Mouse (Mus musculus) liver, embryonic 14.5 days (tissue): Measurements from ENCODE around the gene Gm973. TPM values are rescaled to one million over a fixed set of nuclear protein-coding genes. Genes with fewer than 3 reads are reported as not detected.

Experiments
- ATAC-seq: fragments of 200-750 bp; cut with Nextera tagmentation; 2 replicates; pipeline ENCODE4 v1.8.0; 2017; ENCODE audit warnings: moderate number of reproducible peaks, mild to moderate bottlenecking, moderate library complexity; ENCODE audit not compliant: insufficient read depth
- DNase-seq, 3 experiments: peaks; one replicate each; pipeline ENCODE4 v3.0.0-alpha.2; 2012 to 2013; ENCODE audit warnings: low read depth in 3 of 3, low spot score in 3 of 3
- H3K27ac ChIP-seq: fragments of 300-500 bp; sonication (generic); 2 replicates; pipeline ENCODE4 v1.5.1; 2014; ENCODE audit warnings: moderate library complexity, mild to moderate bottlenecking, control low read depth, inconsistent platforms
- H3K27me3 ChIP-seq: fragments of 300-500 bp; sonication (generic); 2 replicates; pipeline ENCODE4 v1.6.1; 2014; ENCODE audit warnings: mild to moderate bottlenecking, low read length, moderate library complexity; ENCODE audit not compliant: control insufficient read depth, insufficient read depth
- H3K36me3 ChIP-seq: fragments of 300-500 bp; sonication (generic); replicated peaks from 2 replicates; pipeline ENCODE4 v1.6.1; 2014; ENCODE audit warnings: low read depth; ENCODE audit not compliant: control insufficient read depth, insufficient read depth
- H3K4me1 ChIP-seq, 2 experiments: fragments of 200-500 bp in 1 of 2; fragments of 300-500 bp in 1 of 2; sonication (generic) in 1 of 2; replicated peaks; 2 replicates each; pipeline ENCODE4 v1.6.1; 2012 to 2014; ENCODE audit warnings: antibody characterized with exemption in 1 of 2, inconsistent platforms in 1 of 2, low read length in 1 of 2; ENCODE audit not compliant: control insufficient read depth in 2 of 2, insufficient read depth in 2 of 2
- H3K4me2 ChIP-seq: fragments of 300-500 bp; sonication (generic); 2 replicates; pipeline ENCODE4 v1.6.1; 2014; ENCODE audit warnings: low read depth, mild to moderate bottlenecking, control low read depth, moderate library complexity
- H3K4me3 ChIP-seq, 2 experiments: fragments of 200-500 bp in 1 of 2; fragments of 300-500 bp in 1 of 2; sonication (generic) in 1 of 2; 2 replicates each; pipeline ENCODE4 v1.5.1; 2012 to 2014; ENCODE audit warnings: low read depth in 2 of 2, low read length in 2 of 2, mild to moderate bottlenecking in 2 of 2, control low read depth in 1 of 2, inconsistent platforms in 1 of 2, moderate library complexity in 1 of 2; ENCODE audit not compliant: insufficient read depth in 1 of 2
- H3K9ac ChIP-seq: fragments of 300-500 bp; sonication (generic); replicated peaks from 2 replicates; pipeline ENCODE4 v1.6.1; 2014; ENCODE audit warnings: mild to moderate bottlenecking, control low read depth, moderate library complexity
- H3K9me3 ChIP-seq: fragments of 300-500 bp; sonication (generic); 2 replicates; pipeline ENCODE4 v1.6.1; 2016; ENCODE audit warnings: low read length, mixed read lengths; ENCODE audit not compliant: control insufficient read depth
- CTCF ChIP-seq: IDR thresholded peaks from 2 replicates; pipeline ENCODE4 v1.5.1; 2016; ENCODE audit warnings: antibody characterized with exemption, low read depth, control low read depth
- EP300 ChIP-seq: IDR thresholded peaks from 2 replicates; pipeline ENCODE4 v1.6.1; 2016; ENCODE audit warnings: antibody characterized with exemption, low read depth
- WGBS: fragments of 180-500 bp; shearing (Covaris S2); extraction: QIAGEN DNeasy Blood & Tissue Kit; methylation state at CpG from one replicate; pipeline ENCODE4 v1.1.7; 2014; ENCODE audit not compliant: insufficient replicate concordance; 5-methylcytosine and 5-hydroxymethylcytosine counted together
- polyA plus RNA-seq, 2 experiments: library from polyadenylated mRNA; depleted of rRNA in 1 of 2; stranded (reverse) in 1 of 2; unstranded in 1 of 2; fragments of >200 nt; fragmentation: Nextera tagmentation in 1 of 2; extraction: Ambion mirVana in 1 of 2; gene quantifications; 2 replicates each; pipeline versions ENCODE4 v1.2.1 to v1.2.3; 2012 to 2014

The Gm973 gene
- polyA plus RNA-seq, 2 experiments = 0.03 TPM; not detected in 1

DNA sequence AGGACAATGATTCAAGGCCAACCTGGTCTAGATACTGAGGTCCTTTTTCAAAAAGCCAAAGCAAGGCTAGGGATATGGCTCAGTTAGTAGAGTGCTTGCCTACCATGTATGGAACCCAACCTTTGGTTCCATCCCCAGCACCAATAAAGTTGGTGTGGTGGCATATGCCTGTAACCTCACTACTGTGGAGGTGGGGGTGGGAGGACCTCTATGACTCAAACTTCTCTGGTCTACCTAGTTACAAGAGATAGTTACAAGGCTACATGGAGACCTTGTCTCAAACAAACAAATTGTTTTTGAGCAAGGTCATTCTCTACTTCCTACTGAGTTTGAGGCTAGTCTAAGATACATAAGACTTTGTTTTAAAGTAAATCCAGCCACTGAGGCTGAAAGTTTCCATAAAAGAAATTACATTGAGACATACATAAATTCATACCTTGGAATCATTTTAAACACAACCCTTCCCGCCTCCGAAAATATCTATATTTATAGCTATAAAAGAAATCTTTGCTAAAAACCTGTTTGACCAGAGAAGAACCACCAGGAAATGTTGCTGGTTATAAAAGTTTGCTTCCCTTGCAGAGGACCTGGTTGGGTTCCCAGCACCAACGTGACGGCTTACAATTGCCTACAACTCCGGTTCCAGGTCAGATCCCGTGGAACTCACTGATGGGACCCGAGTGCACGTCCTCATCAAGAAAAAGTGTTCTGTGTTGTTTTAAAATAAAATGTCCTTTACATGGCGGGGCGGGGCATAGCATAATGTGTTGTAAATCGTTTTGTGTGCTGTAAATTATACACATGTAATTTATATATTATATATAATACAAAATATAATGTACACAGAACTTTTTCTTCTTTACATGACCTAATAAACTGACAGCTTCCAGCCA is 168.1 kb downstream of the Gm973 start:
- Histone ChIP-seq H3K27ac (peak overlapping the region; percentile 75), H3K4me2 (peak overlapping the region; percentile 81), H3K9ac (peak overlapping the region; percentile 71), H3K4me1 (peaks cover 9 to 16% of the 10 kb centered on the region in 2 experiments), H3K4me3 (peak overlapping the region; percentile 71 to 88), H3K36me3 (no peaks in the 10 kb centered on the region; the same call in 1 of the 2 replicates), H3K9me3 (no peaks in the 10 kb centered on the region), H3K27me3 (no peaks in the 10 kb centered on the region; the same call in 1 of the 2 replicates)
- ATAC-seq = peak; percentile 16; the same call in 1 of the 2 replicates
- TF ChIP-seq CTCF (no peak), EP300 (no peak)
- DNase-seq = no peak
- WGBS = 7% methylated on average over 11 of the region's 11 CpGs

DNA sequence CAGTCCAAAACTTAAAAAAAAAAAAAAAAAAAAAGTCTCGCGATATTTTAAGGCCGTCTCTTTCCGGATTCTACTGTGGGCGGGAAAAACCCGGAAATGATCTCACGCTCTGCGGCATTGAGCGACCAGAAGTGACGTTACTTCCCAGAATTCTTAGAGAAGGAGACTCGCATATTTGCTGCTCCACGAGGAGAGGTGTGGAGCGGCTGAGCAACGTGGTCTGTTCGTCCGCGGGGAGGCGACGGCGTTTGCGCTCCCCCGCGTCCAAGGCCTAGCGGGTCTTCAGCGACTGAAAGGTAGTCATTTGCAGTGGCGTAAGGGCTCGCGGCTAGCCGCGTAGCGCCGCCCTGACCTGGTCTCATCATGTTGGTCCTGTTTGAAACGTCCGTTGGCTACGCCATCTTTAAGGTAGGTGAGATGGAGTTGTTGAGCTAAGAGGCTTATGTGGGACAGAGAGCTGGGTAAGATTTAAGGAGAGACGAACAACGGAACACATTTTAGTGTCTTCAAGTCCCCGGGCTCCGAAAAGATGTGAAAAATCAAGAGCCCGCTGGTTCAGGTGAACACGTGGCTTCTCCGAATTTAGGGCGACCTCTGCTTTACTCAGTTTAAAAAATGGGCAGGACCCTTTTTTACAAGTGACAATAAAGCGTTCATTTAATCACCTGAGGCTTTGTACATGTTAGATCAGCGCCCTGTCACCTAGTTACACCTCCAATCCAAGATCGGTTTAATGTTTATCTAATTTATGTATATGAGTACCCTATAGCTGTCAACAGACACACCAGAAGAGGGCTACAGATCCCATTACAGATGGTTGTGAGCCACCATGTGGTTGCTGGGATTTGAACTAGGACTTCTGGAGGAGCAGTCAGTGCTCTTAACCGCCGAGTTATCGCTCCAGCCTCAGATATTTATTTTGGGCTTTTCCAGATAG is 169.0 kb downstream of the Gm973 start, which contains the start of gene Nop58:
Nop58 (plus strand) TSS at position 153 of the 937 bp plus-strand sequence.
- Histone ChIP-seq H3K36me3 (peaks cover 7% of the 10 kb centered on the region), H3K4me2 (peak within 1 kb of the TSS; percentile 81), H3K9me3 (no peaks in the 10 kb centered on the region), H3K27me3 (no peaks in the 10 kb centered on the region; the same call in 1 of the 2 replicates), H3K4me1 (peaks cover 11 to 18% of the 10 kb centered on the region in 2 experiments), H3K27ac (peak within 1 kb of the TSS; percentile 76), H3K9ac (peak within 1 kb of the TSS; percentile 90), H3K4me3 (peak within 1 kb of the TSS; percentile 85 to 88)
- TF ChIP-seq EP300 (peak; percentile 73), CTCF (0 out of 2 replicates have a peak, but pooled peaks have one; percentile 2)
- under 1% methylated on average over 49 of the region's 49 CpGs for WGBS
- ATAC-seq (peak; percentile 94), DNase-seq (peak; percentile 95 to 96 (median 96))

Other genes with a start within 250 kb of the Gm973 start
- 2.4 and 2.6 TPM in 2 replicates for gene Fzd7, start 33.8 kb upstream of the Gm973 start, polyA plus RNA-seq (2012; rRNA removed)
- 1.3 and 1.5 TPM in 2 replicates for gene Fzd7, start 33.8 kb upstream of the Gm973 start, polyA plus RNA-seq (2014; fragmentation: Nextera tagmentation; extraction: Ambion mirVana)
- gene Sumo1, start 154.6 kb downstream of the Gm973 start, polyA plus RNA-seq (2012; rRNA removed) = 29.6 and 42.5 TPM in 2 replicates
- gene Sumo1, start 154.6 kb downstream of the Gm973 start, polyA plus RNA-seq (2014; fragmentation: Nextera tagmentation; extraction: Ambion mirVana) = 152 and 153 TPM in 2 replicates
- gene Nop58, start 168.7 kb downstream of the Gm973 start, polyA plus RNA-seq (2012; rRNA removed) = 35.5 and 76.0 TPM in 2 replicates
- gene Nop58, start 168.7 kb downstream of the Gm973 start, polyA plus RNA-seq (2014; fragmentation: Nextera tagmentation; extraction: Ambion mirVana) = 124 and 132 TPM in 2 replicates
- gene Bmpr2, start 247.1 kb downstream of the Gm973 start, polyA plus RNA-seq (2012; rRNA removed) = 0.88 and 1.0 TPM in 2 replicates
- gene Bmpr2, start 247.1 kb downstream of the Gm973 start, polyA plus RNA-seq (2014; fragmentation: Nextera tagmentation; extraction: Ambion mirVana) = 1.0 and 1.1 TPM in 2 replicates